Mouse (Mus musculus): ENCODE measurements around the gene Gm4216.
"Not testable (repeated sequence)": the region's sequence is repeated elsewhere in the genome, so short reads cannot be mapped to it uniquely, and the experiment has no call there.

Gene Gm4216

DNA sequence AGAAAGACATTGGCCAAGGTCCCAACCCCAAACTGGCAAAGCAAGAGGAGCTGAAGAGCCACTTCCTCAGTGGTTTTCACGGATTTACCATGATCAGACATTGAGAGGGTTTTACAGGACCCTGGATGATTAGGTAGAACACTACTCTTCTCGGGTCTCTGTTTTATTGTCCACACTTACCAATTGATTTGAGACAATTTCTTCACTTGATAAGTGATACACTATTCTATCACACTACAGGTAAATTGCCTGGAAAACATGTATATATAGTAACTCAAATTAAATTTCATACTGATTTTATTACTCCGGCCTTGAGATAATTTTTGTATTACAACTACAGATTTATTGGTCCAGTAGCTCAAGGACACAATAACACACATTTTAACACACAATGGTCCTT, at the start of gene Gm4216:
Gene Gm4216 (minus strand): TSS at position 101 of the 400 bp plus-strand sequence.
- not testable (repeated sequence) for DNase-seq

DNA sequence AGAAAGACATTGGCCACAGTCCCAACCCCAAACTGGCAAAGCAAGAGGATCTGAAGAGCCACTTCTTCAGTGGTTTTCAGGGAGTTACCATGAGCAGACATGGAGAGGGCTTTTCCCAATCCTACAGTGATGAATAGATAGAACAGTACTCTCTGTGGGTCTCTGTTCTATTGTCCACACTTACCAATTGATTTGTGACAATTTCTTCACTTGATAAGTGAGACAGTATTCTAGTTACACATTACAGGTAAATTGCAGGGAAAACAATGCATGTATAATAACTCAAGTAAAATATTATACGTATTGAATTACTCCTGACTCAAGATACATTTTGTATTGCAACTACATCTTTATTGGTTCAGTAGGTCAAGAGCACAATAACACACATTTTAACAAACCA, 47.6 kb upstream of the Gm4216 start, which contains the start of gene Gm8720:
Gene Gm8720 (minus strand): TSS at position 101 of the 400 bp plus-strand sequence.
- not testable (repeated sequence) for DNase-seq

DNA sequence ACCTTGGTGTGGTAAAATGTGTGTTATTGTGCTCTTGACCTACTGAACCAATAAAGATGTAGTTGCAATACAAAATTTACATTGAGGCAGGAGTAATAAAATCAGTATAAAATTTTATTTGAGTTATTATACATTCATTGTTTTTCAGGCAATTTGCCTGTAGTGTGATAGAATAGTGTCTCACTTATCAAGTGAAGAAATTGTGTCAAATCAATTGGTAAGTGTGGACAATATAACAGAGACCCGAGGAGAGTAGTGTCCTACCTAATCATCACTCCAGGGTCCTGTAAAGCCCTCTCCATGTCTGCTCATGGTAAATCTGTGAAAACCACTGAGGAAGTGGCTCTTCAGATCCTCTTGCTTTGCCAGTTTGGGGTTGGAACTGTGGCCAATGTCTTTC, 35.5 kb upstream of the Gm4216 start, which contains the start of gene Vmn1r163:
Gene Vmn1r163 (plus strand): TSS at position 301 of the 400 bp plus-strand sequence.
- DNase-seq, result not testable (repeated sequence)

- not testable (repeated sequence) for DNase-seq
These were observed 35.1 kb downstream of the Gm4216 start, which contains the start of gene Gm4214 for GRCm38 (mm10) chr7:22984573-22984972. TSS of gene Gm4214 (minus strand) at chr7:22984673.
